Mouse (Mus musculus) bone marrow macrophage, adult 2 months (primary cell): Measurements from ENCODE around the gene Dpep3.

Experiments
- CTCF ChIP-seq: IDR thresholded peaks from 2 replicates; pipeline ENCODE4 v1.5.1; 2012; ENCODE audit warnings: low read depth, mild to moderate bottlenecking, low read length, moderate library complexity
- POLR2A ChIP-seq: IDR thresholded peaks from 2 replicates; pipeline ENCODE4 v1.6.1; 2012; ENCODE audit warnings: mild to moderate bottlenecking, low read depth, low read length, borderline replicate concordance

DNA sequence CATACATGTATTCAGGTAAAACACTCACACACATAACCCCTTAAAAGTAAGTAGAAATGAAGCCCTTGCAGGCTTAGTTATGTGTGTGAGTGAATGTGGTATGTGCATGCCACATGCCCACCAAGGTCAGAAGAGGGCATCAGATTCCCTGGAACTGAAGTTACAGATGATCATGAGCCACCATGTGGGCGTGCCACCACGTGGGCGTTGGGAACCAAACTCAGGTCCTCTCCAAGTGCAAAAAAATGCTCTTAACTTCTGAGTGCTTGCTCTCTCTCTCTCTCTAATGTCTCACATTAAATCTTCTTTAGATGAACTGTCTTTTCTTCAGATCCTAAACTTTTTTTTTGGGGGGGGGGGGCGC is 40.9 kb downstream of the Dpep3 start, which contains the start of gene Psmb10:
- TF ChIP-seq CTCF (no peak), POLR2A (no peak)
